Mouse (Mus musculus): ENCODE results near the gene 9130213A22Rik. TPM values are rescaled to one million over a fixed set of nuclear protein-coding genes. Genes with fewer than 3 reads are reported as not detected.
A peak's percentile ranks its signal among the peaks of the same experiment; 100 is the strongest.

9130213A22Rik gene
- total RNA-seq (2021) = not detected
- long read RNA-seq, experiment 1 = 0 reads
- long read RNA-seq, experiment 2 = 0 reads

- intact Hi-C loops (cut with DNase I) = loop anchor here (1.0 to 10.0 kb wide), 3 partner anchors 56 to 560 kb away; partner anchors contain the start of genes Rpl26 and Senp3
- DNase-seq = peak; percentile 82 to 86
Measured at GRCm38 (mm10) chr11:69122336-69122951, at the start of gene 9130213A22Rik. Gene 9130213A22Rik, minus strand, starts transcription at chr11:69122589.

GRCm38 (mm10) chr11:69171626-69172025, 49.2 kb upstream of the 9130213A22Rik start:
- intact Hi-C loops (cut with DNase I) = no loop called here

GRCm38 (mm10) chr11:69169313-69169712, 46.9 kb upstream of the 9130213A22Rik start:
- DNase-seq = no peak
- intact Hi-C loops (cut with DNase I) = no loop called here

More at GRCm38 (mm10) chr11:69171626-69172025, 49.2 kb upstream of the 9130213A22Rik start:
- DNase-seq = peak; percentile 83 to 88

- intact Hi-C loops (cut with DNase I) = no loop called here
Measured at GRCm38 (mm10) chr11:69156800-69157199, 34.4 kb upstream of the 9130213A22Rik start, which contains the start of gene Alox12b. Gene Alox12b, plus strand, starts transcription at chr11:69156989.

GRCm38 (mm10) chr11:69155351-69155750, 33.0 kb upstream of the 9130213A22Rik start:
- no peak for DNase-seq
- intact Hi-C loops (cut with DNase I) = no loop called here

More at GRCm38 (mm10) chr11:69156800-69157199, 34.4 kb upstream of the 9130213A22Rik start, which contains the start of gene Alox12b:
- DNase-seq = no peak

GRCm38 (mm10) chr11:69153831-69154230, 31.4 kb upstream of the 9130213A22Rik start:
- no peak for DNase-seq
- intact Hi-C loops (cut with DNase I) = no loop called here

- DNase-seq = no peak
- intact Hi-C loops (cut with DNase I) = no loop called here
Measured at GRCm38 (mm10) chr11:69151004-69151403, 28.6 kb upstream of the 9130213A22Rik start.

GRCm38 (mm10) chr11:69150444-69150843, 28.1 kb upstream of the 9130213A22Rik start:
- DNase-seq = peak; percentile 32 to 44
- intact Hi-C loops (cut with DNase I) = loop anchor here (1.0 kb wide), 1 partner anchor 83 kb away; no protein-coding TSS in a partner anchor

GRCm38 (mm10) chr11:69149728-69150127, 27.3 kb upstream of the 9130213A22Rik start:
- no peak for DNase-seq
- intact Hi-C loops (cut with DNase I) = loop anchor here (1.0 to 2.0 kb wide), 2 partner anchors 23 to 82 kb away; no protein-coding TSS in a partner anchor

- no peak for DNase-seq
- intact Hi-C loops (cut with DNase I) = loop anchor here (2.0 kb wide), 1 partner anchor 22 kb away; no protein-coding TSS in a partner anchor
Measured at GRCm38 (mm10) chr11:69148451-69148960, 26.1 kb upstream of the 9130213A22Rik start.

- intact Hi-C loops (cut with DNase I) = no loop called here
- no peak for DNase-seq
Measured at GRCm38 (mm10) chr11:69147546-69147945, 25.2 kb upstream of the 9130213A22Rik start.

- DNase-seq = no peak
- intact Hi-C loops (cut with DNase I) = no loop called here
Measured at GRCm38 (mm10) chr11:69135361-69135760, 13.0 kb upstream of the 9130213A22Rik start.

GRCm38 (mm10) chr11:69134622-69134968, 12.2 kb upstream of the 9130213A22Rik start:
- no peak for DNase-seq
- intact Hi-C loops (cut with DNase I) = no loop called here

- intact Hi-C loops (cut with DNase I) = no loop called here
- peak in 1 of 2 experiments; percentile 34 for DNase-seq
Measured at GRCm38 (mm10) chr11:69133923-69134621, 11.7 kb upstream of the 9130213A22Rik start.

GRCm38 (mm10) chr11:69133566-69133922, 11.2 kb upstream of the 9130213A22Rik start:
- intact Hi-C loops (cut with DNase I) = no loop called here
- no peak for DNase-seq

GRCm38 (mm10) chr11:69128426-69129122, 6.2 kb upstream of the 9130213A22Rik start:
- no peak for DNase-seq
- intact Hi-C loops (cut with DNase I) = loop anchor here (5.0 to 10.0 kb wide), 2 partner anchors 119 to 224 kb away; partner anchors contain the start of gene Rpl26

- no peak for DNase-seq
- intact Hi-C loops (cut with DNase I) = loop anchor here (2.0 to 10.0 kb wide), 3 partner anchors 22 to 222 kb away; partner anchors contain the start of gene Rpl26
Measured at GRCm38 (mm10) chr11:69126706-69127095, 4.3 kb upstream of the 9130213A22Rik start.

GRCm38 (mm10) chr11:69125919-69126705, 3.7 kb upstream of the 9130213A22Rik start:
- intact Hi-C loops (cut with DNase I) = loop anchor here (2.0 to 10.0 kb wide), 3 partner anchors 23 to 221 kb away; partner anchors contain the start of gene Rpl26
- no peak for DNase-seq

GRCm38 (mm10) chr11:69125852-69125918, 3.3 kb upstream of the 9130213A22Rik start, which contains the start of gene Aloxe3:
Gene Aloxe3, plus strand, starts transcription at chr11:69125896.
- intact Hi-C loops (cut with DNase I) = loop anchor here (5.0 to 10.0 kb wide), 2 partner anchors 122 to 221 kb away; partner anchors contain the start of gene Rpl26
- DNase-seq = no peak

Measured in gastrocnemius, postnatal 36 days (tissue).